Mouse (Mus musculus): ENCODE data around the gene Vac14. TPM values are rescaled to one million over a fixed set of nuclear protein-coding genes. Genes with fewer than 3 reads are reported as not detected.
A peak's percentile ranks its signal among the peaks of the same experiment; 100 is the strongest.

Vac14 gene
- 10 to 100 TPM; 23.6 to 24.1 TPM for total RNA-seq (2021)

DNA sequence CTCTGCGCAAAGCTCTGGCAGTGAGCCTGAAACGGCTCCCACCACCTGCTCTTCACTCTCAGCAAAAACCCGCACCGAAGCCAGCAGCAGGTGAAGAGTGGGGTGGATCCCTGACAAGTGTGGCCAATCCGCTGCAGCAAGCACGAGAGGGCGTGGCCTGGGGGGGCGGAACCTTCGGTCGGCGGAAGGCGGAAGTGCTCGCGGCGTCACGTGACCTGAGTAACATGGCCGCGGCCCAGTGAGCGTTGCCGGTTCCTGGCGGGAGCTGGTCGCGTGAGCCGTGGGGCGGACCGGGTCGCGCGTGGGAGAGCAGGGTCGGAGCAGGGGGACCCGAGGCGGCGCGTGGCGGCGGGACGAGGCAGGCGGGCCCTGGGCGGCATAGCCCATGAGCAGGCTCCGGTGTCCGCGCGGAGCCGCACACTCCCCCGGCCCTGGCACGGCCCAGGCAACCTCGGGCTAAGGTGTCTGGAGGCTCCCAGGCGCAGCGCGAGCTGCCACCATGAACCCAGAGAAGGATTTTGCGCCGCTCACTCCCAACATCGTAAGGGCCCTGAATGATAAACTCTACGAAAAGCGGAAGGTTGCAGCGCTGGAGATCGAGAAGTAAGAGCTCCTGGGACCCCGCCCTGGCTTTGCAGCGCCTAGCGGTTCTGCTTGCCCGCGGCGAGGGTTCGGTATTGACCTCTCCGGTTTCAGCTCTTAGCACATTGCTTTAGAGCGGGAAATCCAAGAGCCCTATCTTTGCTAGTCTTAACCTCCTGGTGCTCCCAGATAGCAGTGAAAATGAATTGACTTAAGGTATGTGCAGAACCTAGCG, at the start of gene Vac14:
Vac14 (plus strand) TSS at position 195 of the 817 bp plus-strand sequence.
- intact Hi-C loops (cut with DNase I) = no loop called here
- peak; percentile 95 to 97 for DNase-seq (ENCODE audit: low spot score in 2 of 2)

DNA sequence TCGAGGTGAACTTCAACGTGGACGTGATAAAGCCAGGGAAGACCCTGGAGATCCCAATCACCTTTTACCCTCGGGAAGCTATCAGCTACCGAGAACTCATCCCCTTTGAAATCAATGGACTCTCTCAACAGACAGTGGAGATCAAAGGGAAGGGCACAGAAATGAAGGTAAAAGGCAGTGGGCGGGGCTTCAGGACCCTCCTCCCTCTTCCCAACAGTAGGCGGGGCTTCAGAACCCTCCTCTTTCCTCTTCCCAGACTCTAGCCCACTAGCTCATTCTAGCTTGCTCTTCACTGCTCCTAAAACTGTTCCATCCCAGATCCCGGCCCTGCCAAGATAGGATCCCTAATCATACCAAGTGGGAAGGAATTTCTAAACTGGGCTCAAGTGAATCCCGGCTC, 25.7 kb upstream of the Vac14 start:
- no peak for DNase-seq (ENCODE audit: low spot score in 2 of 2)
- intact Hi-C loops (cut with DNase I) = no loop called here

DNA sequence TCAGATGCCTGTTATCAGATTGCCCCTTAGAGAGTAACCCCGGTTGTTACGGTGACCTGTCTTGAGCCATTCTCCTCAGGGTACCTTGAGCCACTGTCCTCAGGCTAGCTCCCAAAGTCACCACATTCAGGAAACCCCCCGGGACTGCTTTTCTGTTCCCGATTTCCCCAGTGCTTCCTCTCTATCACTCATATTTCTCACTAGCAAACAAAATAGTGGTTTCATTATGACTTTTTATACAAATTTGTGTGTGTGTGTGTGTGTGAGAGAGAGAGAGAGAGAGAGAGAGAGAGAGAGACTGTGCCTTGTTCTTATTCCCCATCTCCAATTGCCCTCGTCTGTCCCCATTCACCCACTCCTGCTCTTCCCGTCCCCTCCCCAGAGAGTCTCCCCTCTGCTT, 24.2 kb upstream of the Vac14 start:
- intact Hi-C loops (cut with DNase I) = no loop called here
- DNase-seq (ENCODE audit: low spot score in 2 of 2) = no peak

GRCm38 (mm10) chr8:110604556-110604955, 13.8 kb upstream of the Vac14 start:
- intact Hi-C loops (cut with DNase I) = loop anchor here (10.0 kb wide), 1 partner anchor 470 kb away; no protein-coding TSS in a partner anchor
- DNase-seq (ENCODE audit: low spot score in 2 of 2) = no peak

GRCm38 (mm10) chr8:110605401-110606015, 12.9 kb upstream of the Vac14 start:
- no peak for DNase-seq (ENCODE audit: low spot score in 2 of 2)
- intact Hi-C loops (cut with DNase I) = loop anchor here (10.0 kb wide), 1 partner anchor 471 kb away; no protein-coding TSS in a partner anchor

DNA sequence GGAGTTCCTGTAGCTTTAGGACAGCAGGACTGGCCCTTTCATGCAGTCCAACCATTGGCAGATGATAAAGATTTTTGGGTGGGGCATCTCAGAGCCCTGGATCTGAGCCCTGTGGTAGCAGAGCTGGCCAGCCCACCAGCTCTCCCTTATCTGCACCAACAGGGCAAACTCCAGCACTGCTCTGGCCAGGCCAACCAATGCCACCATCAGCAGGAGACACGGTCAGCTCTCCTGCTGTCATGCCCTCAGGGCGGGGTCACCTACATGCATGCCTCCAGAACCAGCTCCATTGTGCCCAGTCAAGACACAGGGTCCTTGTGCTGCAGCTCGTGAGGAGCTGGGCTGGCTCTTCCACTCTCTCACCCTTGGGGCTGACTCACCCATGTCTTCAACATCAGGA, 2.7 kb upstream of the Vac14 start:
- DNase-seq (ENCODE audit: low spot score in 2 of 2) = no peak
- intact Hi-C loops (cut with DNase I) = no loop called here

GRCm38 (mm10) chr8:110617801-110618358, 505 bp upstream of the Vac14 start:
- intact Hi-C loops (cut with DNase I) = no loop called here
- DNase-seq (ENCODE audit: low spot score in 2 of 2) = no peak

DNA sequence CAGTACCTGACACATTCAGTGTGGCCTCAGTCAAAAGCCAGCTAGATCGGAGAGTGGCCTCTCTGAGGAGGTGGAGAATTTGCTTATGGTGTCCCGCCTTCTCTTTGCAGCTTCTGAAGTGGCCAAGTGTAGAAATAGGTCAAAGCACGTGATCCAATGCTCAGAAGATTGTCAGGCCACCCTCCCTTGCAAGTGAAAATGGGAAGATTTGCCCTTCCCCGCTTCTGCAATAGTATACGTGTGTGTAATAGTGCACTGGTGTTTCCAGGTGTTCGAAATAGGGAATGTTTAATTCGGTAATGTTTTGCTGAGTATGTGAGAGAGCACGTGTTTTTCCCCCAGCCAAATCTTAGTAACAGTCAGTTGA, 806 bp downstream of the Vac14 start:
- DNase-seq (ENCODE audit: low spot score in 2 of 2) = no peak
- intact Hi-C loops (cut with DNase I) = no loop called here

DNA sequence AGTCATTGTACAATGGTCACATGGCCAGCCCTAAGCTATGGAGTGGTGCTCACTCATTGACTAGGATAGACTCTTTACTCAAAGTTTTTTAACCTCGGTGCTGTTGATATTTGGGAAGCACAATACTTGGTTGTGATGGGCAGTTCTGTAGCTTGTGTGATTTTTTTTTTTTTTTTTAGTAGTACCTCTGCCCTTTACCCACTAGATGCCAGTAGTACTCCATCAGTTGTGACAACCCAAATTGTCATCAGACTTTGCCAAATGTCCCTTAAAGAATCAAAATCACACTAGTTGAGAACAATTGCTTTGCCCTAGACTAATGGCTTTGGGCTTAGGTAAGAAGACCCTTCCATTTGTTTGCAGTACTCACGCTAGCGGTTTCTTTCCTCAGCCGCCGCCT, 1.5 kb downstream of the Vac14 start:
- intact Hi-C loops (cut with DNase I) = no loop called here
- no peak for DNase-seq (ENCODE audit: low spot score in 2 of 2)

- intact Hi-C loops (cut with DNase I) = no loop called here
- no peak for DNase-seq (ENCODE audit: low spot score in 2 of 2)
These were observed 8.0 kb downstream of the Vac14 start for GRCm38 (mm10) chr8:110626431-110626830.

GRCm38 (mm10) chr8:110629245-110630063, 11.1 kb downstream of the Vac14 start:
- intact Hi-C loops (cut with DNase I) = no loop called here
- peak in 1 of 2 experiments; percentile 51 for DNase-seq (ENCODE audit: low spot score in 2 of 2)

DNA sequence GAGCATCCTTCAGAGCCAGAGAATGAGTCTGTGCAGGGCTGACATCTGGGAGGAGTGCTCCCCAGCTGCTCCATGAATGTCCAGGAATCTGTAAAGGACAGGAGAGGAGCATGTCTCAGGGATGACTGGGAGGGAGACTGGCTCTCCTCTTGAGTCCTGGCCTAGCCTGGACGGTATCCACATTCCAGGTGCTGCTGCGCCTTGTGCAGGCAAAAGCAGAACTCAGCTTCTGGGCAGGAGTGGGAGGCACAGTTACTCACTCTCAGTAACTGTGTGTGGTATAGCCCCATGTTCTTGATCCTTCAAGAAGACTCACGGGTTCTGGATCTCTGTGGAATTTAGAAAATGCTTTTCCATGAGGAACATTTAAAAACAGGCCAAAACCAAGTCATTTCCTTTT, 11.7 kb downstream of the Vac14 start:
- DNase-seq (ENCODE audit: low spot score in 2 of 2) = no peak
- intact Hi-C loops (cut with DNase I) = no loop called here

DNA sequence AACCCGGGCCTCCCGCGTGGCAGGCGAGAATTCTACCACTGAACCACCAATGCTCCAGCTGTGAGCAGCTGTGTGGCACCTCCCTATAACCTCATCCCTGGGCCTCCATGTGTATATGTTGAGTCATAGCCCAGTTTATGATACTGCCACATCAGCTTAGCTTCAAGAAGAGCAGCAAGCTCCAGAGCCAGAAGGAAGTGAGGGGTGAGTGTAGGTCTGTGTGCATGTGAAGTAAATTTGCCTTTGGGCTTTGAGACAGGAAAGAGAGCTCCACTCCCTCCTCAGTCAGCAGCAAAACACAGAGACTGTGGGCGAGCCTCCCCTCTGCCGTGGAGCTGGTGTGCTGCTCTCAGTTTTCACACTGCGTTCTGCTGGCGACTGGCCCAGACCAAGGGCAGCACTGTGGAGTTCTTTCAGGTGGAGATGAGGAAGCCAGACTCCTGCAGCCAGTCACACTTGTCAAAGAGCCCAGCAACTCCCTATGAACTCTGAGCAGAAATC, 12.2 kb downstream of the Vac14 start:
- intact Hi-C loops (cut with DNase I) = no loop called here
- DNase-seq (ENCODE audit: low spot score in 2 of 2) = peak; percentile 61 to 78

DNA sequence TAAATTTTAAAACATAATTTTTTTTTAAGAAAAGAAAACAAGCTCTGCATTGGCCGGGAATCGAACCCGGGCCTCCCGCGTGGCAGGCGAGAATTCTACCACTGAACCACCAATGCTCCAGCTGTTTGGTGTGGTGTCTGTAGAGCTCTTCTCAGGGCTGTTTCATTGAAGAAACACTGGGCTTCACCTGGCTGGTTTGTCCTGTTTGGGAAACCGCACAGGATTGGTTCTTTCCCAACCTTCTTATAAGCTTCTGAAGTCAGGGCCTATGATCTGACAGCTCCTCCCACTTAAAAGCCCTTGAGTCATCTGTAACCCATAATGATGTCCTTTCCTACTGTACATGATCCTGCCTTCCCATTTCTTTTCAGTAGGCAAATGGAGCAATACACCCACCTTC, 12.8 kb downstream of the Vac14 start:
- intact Hi-C loops (cut with DNase I) = no loop called here
- DNase-seq (ENCODE audit: low spot score in 2 of 2) = no peak

DNA sequence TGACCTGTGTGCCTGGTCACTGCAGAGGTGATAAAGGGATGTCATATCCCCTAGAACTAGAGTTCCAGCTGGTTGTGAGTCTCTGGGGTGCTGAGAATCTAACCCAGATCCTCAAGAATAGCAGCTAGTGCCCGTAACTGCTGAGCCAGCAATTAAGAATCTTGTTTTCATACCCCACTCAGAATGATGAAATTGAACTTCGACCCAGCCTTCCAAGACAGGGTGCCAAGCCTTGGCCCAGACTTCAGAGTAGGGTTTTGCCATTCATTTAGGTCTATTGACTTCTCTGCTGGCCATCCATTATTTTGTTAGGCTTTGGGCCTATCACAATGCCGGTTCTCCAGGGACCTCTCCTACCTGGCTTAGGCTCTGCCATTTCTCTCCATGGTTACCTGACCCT, 15.4 kb downstream of the Vac14 start:
- intact Hi-C loops (cut with DNase I) = no loop called here
- no peak for DNase-seq (ENCODE audit: low spot score in 2 of 2)

DNA sequence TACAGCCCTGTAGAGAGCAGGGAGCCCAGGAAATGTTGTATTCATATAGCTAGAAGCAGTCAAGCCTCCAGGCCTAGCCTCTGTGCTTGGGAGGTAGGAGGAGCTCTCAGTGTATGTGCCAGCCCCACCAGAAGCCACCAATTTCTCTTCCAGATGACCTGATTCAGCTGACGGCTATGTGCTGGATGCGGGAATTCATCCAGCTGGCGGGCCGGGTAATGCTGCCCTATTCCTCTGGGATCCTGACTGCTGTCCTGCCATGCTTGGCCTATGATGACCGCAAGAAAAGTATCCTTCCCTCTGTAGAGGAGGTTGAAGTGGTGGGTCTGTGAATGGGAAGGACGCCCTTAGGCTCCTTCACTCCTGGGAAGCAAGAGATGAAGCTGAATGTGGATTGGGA, 17.8 kb downstream of the Vac14 start:
- no peak for DNase-seq (ENCODE audit: low spot score in 2 of 2)
- intact Hi-C loops (cut with DNase I) = no loop called here

DNA sequence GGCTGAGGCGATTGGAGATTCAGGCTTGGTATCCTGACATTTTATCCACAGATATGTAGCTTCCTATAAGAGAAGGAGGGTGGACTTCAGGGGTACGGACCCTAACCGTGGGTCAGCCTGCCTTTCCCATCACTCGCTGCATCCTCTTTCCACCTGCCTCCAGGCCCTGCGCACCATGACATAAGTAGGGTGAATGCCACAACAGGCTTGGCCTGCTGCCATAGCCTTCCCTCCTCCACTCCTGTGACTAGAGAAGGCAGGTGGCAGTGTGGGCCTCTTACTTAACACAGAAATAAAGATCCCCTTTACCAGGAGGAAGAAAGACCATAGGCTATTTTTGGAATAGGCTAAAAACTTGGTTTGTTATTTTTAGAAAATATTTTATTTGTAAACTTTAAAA, 23.9 kb downstream of the Vac14 start:
- no peak for DNase-seq (ENCODE audit: low spot score in 2 of 2)
- intact Hi-C loops (cut with DNase I) = loop anchor here (10.0 kb wide), 1 partner anchor 202 kb away; the partner anchor contains the start of genes Cog4 and Sf3b3

DNA sequence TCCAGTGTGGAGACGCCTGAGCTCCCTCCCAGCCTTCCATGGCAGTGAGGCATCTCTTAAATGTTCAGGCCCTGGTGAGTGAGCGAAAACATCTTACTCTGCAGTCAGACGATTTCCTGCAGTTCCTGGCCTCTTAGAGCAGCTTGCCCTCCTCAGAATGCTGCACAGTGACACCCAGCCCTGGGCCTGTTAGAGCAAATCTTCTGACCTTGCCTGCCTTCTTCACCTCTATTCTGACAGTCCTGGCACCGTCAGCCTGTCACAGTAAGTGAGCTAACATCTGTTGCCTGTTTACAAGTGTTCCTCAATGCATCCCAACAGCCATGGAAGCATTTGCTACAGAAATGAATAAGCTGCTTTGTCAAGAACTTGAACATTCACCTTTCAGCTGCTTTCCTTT, 24.8 kb downstream of the Vac14 start:
- DNase-seq (ENCODE audit: low spot score in 2 of 2) = no peak
- intact Hi-C loops (cut with DNase I) = loop anchor here (10.0 kb wide), 1 partner anchor 202 kb away; the partner anchor contains the start of genes Cog4 and Sf3b3

DNA sequence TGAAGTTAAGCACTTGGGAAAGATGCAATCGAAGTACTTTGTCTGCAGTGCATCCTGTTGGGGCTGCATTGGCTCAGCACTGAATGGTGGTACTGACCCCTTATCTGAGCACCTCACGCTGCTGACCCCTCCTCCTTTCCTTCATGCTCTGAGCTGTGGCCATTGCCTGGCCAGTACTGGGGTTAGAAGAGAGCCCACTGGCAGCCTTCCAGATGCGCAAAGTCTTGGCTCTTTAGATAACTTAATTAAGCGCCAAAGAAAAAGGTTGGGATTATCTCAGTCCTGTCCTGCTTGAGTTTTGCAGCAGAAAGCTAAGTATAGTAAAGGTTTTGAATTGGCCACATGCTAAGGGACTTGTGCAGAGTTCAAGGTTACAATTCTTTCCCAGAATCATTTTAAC, 26.0 kb downstream of the Vac14 start:
- intact Hi-C loops (cut with DNase I) = loop anchor here (10.0 kb wide), 1 partner anchor 200 kb away; the partner anchor contains the start of genes Cog4 and Sf3b3
- DNase-seq (ENCODE audit: low spot score in 2 of 2) = no peak

DNA sequence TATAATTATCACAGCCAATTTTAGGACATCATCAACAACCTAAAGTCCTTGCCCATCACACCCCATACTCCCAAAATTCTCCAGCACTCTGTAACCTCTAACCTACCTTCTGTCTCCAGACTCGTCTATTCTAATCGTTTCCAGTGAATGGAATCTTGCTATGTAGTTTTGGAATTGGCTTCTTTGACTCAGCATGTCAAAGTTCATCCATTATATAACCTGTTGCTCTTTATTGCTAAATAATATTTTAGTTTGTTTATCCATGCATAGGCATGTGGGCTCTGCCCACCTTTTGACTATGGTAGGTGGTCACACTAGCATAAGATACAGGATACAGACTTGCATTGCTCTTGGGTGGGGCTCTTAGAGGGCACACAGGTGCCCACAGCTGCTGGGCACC, 26.5 kb downstream of the Vac14 start:
- no peak for DNase-seq (ENCODE audit: low spot score in 2 of 2)
- intact Hi-C loops (cut with DNase I) = loop anchor here (5.0 to 10.0 kb wide), 2 partner anchors 97 to 200 kb away; partner anchors contain the start of genes Cog4 and Sf3b3
